Mouse (Mus musculus) adipocyte (in vitro differentiated cells): ENCODE results near the gene Pilra.

ENCODE experiments used
- DNase-seq: peaks from one replicate; pipeline ENCODE4 v3.0.0-alpha.2; 2016; ENCODE audit warnings: low spot score

The Pilra gene

DNA sequence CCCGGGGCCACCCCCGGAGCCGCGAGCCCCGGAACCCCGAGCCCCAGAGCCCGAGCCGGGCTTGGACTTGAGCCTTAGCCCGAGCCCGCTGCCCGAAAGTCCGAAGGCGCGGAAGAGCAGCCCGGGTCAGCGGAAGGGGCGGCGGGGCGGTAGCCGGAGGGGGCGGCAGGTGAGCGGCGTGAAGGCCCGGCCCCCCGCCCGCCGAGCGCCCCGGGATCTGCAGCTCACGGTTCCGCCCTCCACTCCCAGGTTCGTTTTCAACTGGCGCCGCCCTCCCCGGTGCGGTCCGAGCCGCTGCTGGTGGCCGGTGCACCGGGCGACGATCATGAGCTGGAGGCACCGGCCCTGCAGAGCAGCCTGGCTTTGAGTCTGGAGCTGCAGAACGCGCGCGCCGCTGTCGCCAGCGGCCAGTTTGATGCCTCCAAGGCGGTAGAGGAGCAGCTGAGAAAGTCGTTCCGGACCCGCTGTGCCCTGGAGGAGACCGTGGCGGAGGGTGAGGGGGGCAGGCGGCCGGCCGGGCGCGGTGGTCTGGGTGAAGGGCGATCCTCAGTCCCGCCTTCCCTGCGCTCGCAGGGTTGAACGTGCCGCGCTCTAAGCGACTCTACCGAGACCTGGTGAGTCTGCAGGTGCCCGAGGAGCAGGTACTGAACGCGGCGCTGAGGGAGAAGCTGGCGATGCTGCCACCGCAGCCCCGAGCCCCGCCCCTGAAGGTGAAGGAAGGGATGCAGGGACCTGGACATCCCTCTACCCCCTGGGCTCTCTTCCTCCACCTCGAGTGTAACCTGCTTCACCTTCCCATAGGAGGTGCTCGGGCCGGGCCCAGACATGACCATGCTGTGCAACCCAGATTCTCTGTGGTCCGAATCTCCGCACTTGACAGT lies 56.8 kb downstream of the Pilra start:
- DNase-seq = no peak

DNA sequence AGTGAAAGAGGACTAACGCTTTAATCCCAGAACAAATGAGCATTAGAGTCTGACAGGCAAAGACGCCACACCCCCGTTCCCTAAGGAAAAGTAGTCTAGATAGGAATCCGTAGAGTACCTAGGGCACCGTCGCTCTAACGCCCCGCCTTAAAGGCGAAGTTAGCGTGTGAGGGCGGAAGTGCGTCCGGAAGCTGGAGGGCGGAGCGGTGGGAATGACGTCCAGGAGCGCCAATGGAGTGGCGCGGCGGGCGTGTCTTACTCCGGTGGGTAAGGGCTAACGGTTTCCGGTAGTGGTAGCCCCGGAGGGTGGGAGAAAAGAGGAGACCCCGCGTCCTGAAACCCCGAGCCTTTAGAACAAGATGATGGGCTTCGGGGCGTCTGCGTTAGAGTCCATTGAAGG lies 57.4 kb downstream of the Pilra start, which contains the start of gene Ppp1r35:
TSS of gene Ppp1r35 (plus strand) at position 215 of the 400 bp plus-strand sequence.
- peak; percentile 98 for DNase-seq

DNA sequence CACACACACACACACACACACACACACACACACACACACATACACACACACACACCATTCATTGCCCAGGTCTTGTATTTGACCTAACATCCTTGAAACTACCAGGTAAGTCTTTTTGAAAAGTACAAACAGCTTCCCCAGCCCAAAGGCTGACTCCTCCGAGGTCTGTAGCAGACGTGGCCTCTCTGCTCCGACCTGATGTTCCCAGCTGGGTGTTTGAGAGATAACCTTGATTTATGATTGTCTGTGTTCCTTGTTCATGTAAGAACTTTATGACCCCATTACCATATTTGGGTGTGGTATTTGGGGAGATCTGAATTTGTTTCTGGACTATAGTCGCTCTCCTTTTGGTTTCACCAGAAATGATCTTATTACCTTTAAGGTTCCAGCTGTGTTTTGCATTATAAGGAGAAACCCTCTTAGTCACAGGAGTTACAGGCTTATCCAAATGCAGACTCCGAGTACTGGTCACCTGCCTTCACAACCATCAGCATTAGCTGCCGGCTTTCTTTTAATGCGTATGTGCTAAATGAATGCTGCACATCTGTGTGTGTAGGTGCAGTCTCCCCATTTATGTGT lies 58.7 kb downstream of the Pilra start:
- DNase-seq = no peak

DNA sequence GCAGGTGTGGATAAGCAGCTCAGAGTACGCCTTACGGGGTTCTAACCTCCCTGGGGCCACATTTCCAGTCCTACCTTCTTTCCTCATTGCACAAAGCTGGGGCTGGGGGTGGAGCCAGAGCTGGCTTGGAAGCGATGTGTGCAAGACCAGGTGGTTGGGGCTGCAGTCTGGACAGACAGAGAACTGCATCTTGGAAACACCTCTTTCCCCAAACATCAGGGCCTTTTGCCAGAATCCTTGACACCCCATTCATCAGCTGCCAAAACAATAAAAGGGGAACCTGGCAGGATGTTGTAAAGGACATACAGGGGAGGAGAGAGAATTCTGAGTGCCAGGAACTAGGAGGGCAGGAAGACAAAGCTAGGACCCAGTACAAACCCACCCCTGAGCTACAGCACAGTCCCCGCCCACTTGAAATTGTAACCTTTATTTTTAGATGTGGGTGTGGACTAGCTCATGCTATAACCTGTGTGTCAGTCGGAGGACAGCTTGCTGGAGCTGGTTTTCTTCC lies 59.6 kb downstream of the Pilra start:
- DNase-seq = no peak

DNA sequence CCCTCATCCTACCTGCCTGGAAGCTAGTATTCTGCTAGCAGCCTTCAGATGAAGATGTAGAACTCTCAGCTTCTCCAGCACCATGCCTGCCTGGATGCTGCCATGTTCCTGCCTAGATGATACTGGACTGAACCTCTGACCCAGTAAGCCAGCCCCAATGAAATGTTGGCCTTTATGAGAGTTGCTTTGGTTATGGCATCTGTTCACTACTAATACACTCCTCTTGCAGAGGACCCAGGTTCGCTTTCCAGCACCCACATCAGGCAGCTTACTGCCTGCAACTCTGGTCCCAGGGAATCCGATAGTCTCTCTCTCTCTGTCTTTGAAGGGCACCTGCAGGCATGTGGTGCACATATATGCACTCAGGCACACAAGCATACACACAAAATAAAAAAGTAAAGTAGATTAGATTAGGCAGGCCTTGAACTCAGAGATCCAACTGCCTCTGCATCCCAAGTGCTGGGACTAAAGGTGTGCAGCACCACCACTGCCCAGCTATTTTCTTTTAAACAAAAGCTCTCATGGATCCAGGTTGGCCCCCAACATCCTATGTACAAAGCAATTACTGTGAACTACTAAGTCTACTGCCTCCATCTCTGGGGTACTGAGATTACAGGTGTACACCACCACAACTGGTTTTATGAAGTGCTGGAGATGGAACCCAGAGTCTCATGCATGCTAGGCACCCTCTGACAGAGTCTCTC lies 60.3 kb downstream of the Pilra start:
- no peak for DNase-seq

DNA sequence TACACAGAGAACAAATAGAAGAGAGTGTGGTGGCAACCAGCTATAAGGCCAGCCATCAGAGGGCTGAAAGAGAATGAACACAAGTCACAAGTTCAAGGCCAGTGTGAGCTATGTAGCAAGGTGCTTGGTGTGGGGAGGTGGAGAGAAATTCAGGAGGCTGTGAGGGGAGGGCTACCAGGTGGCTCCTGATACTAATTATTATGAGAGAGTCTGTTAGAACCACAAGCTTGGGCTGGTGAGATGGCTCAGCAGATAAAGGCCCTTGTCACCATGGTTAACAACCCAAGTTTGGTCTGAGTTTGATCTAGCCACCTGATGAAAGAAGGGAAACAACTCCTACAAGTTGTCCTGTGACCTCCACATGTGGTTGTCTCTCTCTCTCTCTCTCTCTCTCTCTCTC lies 63.3 kb downstream of the Pilra start:
- no peak for DNase-seq
